Mouse (Mus musculus): ENCODE data around the gene Frmd4a.
"Not testable (repeated sequence)": the region's sequence is repeated elsewhere in the genome, so short reads cannot be mapped to it uniquely, and the experiment has no call there.

Gene Frmd4a

DNA sequence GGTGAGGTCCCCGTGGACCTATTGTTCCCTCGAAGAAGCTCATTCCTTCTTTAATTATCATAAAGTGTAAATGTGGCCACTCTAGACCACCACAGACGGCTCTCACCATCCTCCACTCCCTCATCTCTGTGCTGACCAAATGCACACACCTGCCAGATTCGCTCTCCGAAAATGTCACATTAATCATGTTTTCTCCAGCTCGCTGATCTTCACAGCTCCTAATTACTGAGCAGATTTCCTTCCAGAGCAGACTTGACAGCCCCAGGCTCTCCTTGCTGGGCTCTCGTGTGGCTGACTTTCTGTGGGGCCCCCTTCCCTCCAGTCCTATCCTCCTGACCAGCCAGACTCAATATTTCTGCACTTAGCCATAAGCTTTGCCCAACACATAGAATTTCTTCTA is 191.7 kb downstream of the Frmd4a start:
- DNase-seq (ENCODE audit: low spot score), result no peak

DNA sequence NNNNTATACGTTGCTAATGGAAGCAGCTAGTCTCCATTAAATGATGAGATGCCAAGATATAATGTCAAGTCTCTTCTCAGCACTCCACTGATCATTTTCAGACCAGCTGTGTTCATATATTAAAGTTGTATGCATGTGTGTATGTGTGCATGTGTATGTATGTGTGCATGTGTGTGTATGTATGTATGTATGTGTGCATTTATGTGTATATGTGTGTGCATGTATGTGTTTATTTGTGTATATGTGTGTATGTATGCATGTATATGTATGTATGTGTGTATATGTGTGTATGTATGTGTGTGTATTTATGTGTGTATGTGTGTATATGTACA is 204.9 kb downstream of the Frmd4a start:
- no peak for DNase-seq (ENCODE audit: low spot score)

DNA sequence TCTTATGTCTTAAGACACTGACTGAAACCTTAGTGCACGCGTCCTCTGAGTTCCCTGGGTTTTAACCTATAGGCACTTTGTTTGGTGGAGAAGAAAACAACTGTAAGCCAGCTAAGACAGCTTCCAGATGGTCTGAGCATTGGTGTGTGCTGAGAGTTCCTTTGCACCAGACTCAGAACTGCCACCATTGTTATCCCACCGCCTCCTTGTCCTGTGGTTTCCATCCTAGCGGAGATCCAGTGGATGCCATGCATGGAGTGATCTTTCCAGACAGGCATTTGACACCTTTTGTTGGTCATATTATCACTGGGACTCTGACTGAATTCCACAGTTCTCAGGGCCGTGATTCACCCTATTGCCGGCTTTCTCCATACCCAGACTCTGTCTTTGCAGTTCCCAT is 205.8 kb downstream of the Frmd4a start:
- DNase-seq (ENCODE audit: low spot score), result no peak

DNA sequence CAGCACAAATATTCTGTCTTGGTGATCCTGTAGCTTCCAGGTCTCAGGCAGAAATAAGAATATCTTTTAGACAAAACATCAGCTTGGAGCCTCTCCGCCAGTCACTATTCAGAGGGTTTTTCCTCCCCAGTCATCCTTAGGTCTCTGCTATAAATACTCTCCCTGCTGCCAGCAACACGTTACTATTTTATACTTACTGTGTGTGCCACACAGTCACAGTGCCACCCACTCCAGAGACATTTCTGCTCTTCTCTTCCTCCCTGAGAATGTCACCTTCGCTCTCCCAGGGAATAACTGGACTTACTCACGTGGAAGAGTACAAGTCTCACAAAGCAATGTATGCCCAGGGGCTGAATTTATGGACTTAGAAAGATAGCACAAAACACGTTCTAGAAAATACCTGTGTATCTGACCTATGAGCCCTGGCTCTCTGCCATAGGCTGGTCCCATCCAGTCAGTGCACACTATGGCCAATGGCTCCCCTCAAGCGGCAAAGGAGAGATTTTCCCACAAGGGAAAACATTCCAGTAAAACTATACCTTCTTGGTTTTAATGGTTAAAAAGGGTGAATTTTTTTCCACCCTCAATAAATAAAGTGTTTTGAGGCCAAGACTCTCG is 209.5 kb downstream of the Frmd4a start:
- DNase-seq (ENCODE audit: low spot score), result no peak

DNA sequence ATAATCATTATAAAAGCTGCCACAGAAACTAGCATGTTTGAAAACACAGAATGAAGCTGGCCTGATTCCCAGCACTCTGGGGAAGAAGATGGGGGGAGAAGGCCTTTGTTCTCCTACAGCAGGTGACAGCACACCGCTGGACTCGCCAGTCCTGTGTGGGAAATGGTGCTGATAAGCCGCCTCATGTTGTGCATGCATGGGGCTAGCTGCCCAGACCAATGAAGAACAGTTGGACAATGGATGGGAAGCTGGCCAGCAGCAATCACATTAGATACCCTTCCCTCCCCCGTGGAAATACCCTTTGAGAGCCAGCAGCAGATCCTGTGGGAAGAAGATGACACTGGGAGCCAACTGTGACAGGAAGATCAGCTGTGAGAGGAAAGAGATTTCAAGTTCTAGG is 210.0 kb downstream of the Frmd4a start:
- DNase-seq (ENCODE audit: low spot score), result no peak

DNA sequence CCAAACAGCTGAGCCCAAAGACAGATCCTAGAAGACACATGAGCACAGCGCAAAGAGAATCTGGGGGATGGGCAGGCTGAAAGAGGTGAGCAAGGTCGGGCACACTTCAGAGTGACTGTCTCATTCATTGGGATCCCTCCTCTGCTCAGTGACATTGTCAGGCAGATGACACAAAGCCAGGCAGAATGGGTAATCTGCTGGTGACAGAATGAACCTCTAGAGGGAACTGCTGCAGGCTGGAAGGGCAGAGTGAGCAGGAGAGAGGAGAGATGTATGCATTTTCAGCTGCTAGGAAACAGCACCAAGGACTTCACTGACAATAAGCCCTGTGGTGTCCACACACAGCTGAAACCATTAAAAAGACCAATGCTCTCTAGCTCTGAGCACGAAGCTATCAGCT is 211.0 kb downstream of the Frmd4a start:
- no peak for DNase-seq (ENCODE audit: low spot score)

DNA sequence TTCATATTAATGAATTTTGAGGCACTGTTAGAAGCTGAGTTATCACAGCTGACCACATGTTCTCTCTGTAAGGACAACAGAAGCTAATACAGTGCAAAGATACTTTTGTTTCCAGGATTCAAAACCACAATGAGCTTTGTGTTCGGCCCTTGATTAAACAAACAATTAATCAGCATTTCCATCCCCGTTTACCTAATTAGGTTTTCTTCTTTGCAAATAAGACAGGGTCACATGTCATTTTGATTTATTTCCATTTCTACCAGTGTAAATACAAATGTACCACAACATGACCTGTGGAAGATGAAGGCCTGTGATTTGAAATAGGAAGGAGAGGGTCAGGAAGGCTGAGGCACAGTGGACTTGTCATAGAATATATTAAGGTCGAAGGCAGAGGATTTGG is 214.8 kb downstream of the Frmd4a start:
- no peak for DNase-seq (ENCODE audit: low spot score)

DNA sequence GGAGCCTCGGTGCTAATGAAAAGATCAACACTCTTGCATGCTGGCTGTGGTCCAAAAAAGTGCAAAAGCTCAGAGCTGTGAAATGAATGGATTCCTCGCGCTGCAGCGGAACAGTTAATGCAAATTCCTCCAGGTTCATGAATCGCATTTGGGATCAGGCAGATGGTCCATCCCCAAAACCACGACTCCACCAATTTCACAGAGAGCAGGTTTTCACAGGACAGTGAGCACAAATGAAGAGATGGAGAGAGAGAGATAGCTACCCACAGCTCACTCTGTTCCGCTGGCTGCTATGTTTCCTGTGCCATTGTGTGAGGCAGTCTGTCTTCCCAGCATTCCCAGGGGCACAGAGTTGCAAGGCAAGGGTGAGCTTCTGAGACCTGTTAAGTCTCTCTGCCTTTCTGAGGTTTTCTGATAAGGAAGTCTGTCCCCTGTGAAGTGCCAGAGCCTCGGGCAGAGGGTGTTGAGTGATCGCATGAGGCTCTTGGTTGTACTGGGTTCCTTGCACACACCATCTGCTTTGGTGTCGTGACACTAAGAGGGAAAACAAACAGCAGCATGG is 215.3 kb downstream of the Frmd4a start:
- DNase-seq (ENCODE audit: low spot score), result no peak

DNA sequence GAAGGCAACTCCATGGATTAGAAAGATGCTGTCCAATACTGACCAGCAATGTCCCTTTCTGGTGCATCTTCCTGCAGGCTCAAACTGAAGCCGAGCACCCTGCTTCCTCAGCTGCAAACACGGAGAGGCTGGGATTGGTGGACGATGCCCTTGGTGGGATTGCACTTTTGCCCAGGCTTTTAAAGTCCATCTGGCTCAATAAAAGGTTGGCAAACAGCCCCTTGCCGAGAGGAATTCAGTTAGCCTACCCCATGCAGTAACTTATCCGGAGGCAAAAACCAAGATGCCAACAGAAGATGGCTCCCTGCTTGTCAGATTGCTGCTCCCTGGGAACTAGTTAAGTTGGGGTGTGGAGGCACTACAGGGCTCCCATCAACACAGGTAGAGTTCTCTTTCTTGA is 220.2 kb downstream of the Frmd4a start:
- no peak for DNase-seq (ENCODE audit: low spot score)

DNA sequence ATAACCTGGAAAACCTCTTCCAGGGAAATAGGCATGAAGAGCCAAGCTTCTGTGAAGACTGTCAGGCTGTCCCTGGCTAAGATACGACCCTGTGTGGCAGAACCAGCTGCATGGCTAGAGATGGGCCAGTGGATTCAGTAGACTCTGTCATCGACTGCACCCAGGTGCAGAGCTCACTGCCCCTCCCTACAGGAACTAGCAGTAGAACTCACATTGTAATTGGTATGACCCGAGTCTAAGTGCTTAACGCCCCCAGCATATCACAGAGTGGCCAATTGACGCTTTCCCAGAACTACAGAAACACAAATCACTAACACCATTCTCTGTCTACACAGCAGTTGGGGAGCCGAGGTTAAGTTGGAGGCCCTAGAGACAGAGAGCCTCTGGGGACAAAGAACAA is 232.2 kb downstream of the Frmd4a start:
- no peak for DNase-seq (ENCODE audit: low spot score)

DNA sequence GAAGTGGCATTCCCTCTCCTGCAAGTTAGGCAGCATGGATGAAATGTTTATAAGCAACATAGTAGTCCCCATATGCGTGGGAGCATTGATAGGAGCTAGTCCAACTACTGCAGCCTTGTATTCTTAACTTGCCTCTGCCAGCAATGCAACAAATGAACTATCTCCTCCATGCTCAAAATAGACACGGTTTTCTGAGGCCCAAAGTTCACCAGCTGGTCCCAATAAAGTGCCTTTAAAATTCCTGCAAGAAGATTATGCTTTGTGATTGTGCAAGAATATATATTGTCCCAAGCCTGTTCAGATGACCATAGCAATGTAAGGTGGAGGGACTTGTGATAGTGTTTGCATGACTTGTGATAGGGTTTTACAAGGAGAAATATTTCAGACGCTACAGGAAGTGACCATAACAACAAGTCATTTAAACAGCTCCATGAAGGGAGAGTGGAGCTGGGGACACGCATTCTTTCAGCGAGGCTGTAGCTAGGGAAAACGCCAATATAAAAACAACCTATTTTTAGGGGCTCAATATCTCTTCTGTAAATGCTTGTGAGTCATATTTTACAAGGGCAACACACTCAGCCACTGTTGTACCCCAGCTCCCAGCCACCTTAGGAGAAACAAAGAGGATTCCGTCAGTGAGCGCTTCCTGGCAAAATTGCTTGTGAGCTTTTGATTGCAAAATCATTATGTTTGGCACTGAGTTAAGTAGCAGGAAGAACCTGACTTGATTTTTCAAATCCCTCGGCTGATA is 235.2 kb downstream of the Frmd4a start:
- no peak for DNase-seq (ENCODE audit: low spot score)

DNA sequence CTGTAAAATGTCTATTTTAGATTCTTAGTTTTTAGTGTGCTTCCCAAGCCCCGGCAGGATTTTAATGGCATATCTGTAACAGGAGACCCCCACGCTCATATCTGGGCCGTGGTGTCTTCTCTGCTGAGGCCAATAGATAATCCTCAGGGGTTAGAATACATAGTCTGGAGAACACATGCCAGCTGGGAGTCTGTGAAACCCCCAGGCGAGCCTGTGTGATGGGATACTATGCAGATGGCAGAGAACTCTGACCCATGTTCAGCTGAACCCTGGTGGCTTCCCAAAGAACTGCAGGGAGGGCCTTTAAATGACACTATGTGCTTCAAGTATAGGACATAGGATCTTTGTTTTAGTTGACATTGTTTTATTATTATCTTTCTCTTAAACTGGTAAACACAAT is 235.8 kb downstream of the Frmd4a start:
- DNase-seq (ENCODE audit: low spot score), result no peak

DNA sequence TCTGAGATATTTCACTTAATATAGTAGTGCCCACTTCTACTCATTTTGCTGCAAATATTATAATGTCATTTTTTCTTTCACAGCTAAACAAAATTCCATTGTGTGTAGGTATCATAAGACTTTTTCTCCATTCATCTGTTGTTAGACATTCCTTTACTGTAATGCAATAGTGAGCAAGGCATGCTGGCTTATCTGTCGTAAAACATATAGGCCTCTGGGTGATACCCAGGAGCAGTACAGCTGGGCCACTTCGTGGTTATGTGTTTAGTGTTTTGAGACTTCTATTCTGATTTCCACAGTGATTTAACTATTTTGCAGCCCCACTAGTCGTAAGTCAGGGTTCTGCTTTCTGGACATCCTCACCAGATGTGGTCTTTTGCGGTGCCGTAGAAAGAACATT is 236.6 kb downstream of the Frmd4a start:
- DNase-seq (ENCODE audit: low spot score), result no peak

DNA sequence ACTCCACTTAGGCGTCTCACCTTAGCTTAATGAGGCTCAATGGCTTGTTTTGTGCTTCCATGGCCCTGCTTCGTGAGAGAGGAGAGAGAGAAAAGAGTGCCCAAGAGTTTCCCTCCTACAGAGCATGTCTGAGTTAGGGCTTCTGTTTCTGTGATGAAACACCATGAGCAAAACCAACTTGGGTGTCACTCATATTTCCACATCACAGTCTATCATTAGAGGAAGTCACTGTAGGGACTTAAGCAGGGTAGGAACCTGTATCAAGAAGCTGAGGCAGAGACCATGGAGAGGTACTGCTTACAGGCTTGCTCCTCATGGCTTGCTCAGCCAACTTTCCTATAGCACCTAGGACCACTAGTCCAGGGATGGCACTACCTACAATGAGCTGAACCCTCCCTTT is 238.7 kb downstream of the Frmd4a start:
- no peak for DNase-seq (ENCODE audit: low spot score)

DNA sequence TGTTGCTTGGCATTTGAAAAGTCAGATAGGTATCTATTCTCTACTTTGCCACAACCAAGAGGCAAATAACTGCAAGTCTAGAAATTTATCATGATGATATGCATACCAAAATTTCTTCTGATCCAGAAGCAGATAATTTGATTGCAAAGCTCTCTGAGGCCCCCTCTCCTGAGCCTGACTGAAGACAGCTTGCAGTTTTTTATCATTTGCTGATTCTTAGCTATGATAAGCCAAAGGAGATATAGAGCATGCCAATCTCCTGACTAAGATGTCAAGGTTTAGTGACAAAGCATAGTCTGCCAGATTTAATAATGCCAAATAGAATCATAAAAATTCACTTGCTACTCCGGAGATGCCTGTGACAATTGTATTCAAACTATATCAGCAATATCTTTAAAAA is 240.1 kb downstream of the Frmd4a start:
- DNase-seq (ENCODE audit: low spot score), result no peak

DNA sequence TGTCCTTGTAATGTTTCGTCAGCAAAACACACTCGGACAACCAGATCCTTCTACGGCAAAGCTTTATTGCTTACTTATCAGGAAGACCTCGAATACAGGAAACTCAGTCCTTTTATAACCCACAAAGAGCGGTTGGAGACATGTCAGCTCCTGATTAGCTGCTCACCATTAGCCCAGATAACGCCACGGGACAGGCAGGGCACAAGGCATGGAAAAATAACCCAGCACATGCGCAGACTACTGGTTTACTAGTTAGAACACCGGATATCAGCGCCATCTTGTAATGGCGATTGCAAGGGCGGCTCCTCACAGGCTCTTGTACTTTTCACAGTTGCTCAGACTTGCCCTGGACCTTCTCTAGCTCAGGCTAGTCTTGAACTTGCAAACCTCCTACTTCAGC is 241.3 kb downstream of the Frmd4a start:
- DNase-seq (ENCODE audit: low spot score), result not testable (repeated sequence)

DNA sequence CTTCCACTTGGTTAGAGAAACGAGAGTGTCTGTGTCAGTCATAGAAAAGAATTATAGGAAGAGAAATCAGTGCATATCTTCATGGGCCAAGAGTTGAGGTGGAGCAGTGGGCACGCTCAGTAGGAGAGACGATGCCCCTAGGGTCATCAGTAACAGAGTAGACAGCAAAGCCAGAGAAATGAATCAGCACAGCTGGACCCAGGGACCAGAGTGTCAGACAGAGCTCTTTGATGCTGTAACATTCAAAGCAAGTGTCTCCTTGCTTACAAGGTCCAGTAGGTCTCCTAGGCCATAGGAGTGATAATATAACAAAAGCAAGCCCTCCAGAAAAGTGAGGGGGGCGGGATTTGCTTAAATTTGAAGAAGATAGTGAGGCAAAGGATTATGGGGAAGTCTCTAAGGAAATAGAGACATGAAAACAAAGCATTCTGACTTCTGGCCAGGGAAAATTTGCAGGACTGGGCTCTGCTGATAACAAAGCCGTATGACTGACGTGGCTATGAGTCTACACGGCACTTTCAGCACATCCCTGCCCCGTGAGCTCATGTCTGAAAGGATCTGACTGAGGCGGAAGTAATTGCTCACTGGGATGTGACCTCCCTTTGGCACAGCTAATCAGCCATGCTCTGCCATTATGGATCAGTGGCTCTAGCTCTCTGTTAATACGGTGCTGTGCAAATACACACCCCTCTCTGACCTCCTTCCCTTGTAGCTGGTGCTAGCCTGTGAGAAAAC is 243.0 kb downstream of the Frmd4a start:
- no peak for DNase-seq (ENCODE audit: low spot score)

DNA sequence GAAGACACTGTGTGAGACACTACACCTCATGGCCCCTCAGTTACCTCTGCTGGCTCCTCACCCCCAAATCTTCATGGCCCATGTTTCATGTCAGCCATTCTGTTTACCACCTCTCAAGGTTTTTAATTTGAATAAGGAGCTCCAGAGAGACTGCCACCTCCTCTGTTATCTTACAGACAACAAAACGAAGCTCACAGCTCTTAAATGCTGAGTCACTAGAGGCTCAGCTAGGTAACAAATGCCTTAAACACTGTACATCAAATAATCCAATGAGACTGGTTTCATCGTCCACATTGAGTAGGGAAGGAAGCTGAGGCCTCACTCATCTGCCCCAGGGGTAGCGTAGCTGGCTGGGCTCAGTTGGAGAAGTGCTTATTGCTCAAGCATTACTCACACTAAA is 245.2 kb downstream of the Frmd4a start:
- DNase-seq (ENCODE audit: low spot score), result no peak

DNA sequence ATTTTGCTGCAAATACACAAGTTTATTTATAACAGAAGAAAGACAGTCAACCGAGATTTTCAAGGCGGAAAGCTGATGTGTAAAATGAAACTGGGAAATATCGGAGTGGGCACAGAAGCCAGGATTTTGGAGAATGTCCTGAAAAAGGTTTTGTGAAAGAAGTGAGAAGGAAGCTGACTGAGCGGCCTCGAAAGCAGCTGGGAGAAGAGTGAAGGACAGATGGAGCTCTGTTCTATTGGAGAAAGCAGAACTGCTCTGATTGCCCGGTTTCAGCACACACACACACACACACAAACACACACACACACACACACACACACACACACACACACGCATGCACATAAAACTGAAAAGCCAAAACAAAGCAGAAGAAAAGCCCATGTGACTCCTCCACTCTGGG is 249.9 kb downstream of the Frmd4a start:
- no peak for DNase-seq (ENCODE audit: low spot score)

DNA sequence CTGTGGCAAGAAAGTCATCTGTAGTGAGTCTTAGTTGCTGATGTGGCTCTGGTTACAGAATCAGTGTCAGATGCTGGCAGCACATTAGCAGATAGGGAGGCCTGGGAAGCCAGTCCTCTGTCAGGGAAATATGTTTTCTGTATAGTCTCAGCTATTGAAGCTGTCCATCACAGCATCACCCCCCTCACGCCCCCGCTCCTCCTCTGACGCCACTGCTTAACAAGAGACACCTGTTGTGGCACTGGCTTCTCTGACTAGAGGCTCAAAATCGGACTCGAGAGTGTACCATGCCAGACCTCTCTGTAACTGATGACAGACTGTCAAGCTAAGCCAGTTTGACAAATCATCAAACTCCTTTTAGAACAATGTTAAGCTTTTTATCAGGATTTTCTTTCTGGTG is 265.3 kb downstream of the Frmd4a start:
- DNase-seq (ENCODE audit: low spot score), result peak; percentile 9

DNA sequence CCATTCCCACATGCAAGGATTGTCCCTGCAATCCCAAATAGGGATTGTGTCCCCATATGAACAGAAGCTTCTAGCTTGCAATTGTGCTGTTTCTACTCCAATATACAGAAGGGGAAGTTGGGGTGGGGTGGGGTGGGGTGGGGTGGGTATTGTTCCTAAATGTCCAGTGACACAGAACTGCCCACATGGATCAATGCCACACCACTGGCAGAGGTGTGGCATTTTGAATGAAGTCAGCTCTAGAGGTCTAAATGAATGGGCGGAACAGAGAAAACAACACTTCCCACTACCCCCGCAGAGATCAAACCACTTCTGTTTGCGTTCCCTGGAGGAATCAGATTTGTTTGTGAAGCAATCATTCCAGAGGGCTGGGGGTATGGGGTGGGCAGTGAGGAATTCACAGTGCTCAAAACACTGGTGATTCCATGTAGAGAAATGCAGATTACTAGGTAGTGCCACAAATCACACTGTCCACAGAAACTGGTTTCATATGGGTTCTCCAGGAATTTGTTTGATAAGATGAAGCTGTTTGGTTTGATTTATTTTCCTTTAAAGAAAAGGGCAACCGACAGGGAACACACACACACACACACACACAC is 268.3 kb downstream of the Frmd4a start:
- DNase-seq (ENCODE audit: low spot score), result no peak

DNA sequence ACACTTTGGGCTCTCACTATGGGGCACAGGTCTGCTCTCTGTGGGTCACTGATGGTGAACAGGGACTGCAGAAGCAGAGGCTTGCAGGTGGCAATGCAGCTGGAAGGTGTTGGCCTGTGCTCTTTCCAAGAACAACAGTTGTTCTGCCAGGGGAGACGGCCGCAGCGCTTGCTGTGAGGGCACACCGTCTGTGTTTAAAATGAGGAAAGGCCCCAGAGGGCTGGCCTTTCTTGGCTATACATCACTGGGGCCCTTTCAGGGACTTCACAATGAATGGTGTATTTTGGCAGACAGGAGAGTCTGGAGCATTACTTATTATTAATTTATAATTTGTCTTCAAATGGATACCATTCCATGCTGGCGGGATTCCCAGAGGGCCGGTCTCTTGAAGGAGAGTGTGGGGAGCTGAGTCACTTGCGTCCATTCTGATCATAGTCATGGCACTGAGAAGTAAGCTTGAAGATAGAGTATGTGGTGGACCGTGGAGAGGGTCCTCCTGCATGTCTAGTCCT is 268.9 kb downstream of the Frmd4a start:
- no peak for DNase-seq (ENCODE audit: low spot score)

DNA sequence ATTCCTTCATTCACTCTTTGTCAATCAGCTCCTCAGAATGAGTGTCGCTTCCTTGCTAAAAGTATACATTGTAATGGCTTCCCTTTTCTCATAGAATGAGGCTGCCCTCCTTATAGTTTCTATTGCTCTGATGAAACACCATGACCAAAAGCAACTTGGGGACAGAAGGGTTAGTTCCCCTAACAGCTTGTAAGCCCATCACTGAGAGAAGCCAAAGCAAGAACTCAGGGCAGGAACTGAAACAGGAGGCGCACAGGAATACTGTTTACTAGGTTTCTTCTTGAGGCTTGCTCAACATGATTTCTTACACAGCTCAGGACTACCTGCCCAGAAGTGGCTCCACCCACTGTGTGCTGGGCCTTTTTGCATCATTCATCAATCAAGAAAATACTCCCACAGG is 273.0 kb downstream of the Frmd4a start:
- no peak for DNase-seq (ENCODE audit: low spot score)

All from yolk sac, embryonic 10.5 days (tissue).